Mouse (Mus musculus): ENCODE results near the gene Omt2a.

Omt2a gene

GRCm38 (mm10) chr9:78314696-78315095, at the start of gene Omt2a:
Omt2a (minus strand) TSS chr9:78314796.
- ChIA-PET POLR2A (no interaction called here), CTCF (no interaction called here)

GRCm38 (mm10) chr9:78363374-78363773, 48.8 kb upstream of the Omt2a start:
- CTCF ChIA-PET = interaction anchor here in 3 of 4 experiments (0.6 to 1.7 kb wide), 6 partner anchors 12 to 250 kb away, joined by 3 to 8 read pairs (median 3); no protein-coding TSS in a partner anchor
- POLR2A ChIA-PET = interaction anchor here (0.6 to 15.5 kb wide), 24 partner anchors 10 to 605 kb away, joined by 3 to 455 read pairs (median 4); partner anchors contain the start of genes Ooep (in 2 of the 4) and Ddx43 (in 1 of the 4)

GRCm38 (mm10) chr9:78360484-78360872, 45.9 kb upstream of the Omt2a start:
- CTCF ChIA-PET = interaction anchor here in 3 of 4 experiments (0.5 to 2.1 kb wide), 9 partner anchors 9 to 70 kb away, joined by 3 to 13 read pairs (median 4); no protein-coding TSS in a partner anchor
- POLR2A ChIA-PET = interaction anchor here (0.6 to 15.5 kb wide), 31 partner anchors 8 to 601 kb away, joined by 3 to 455 read pairs (median 7); partner anchors contain the start of genes Dppa5a (in 4 of the 4), Ooep (in 3 of the 4), Cgas (in 1 of the 4) and Mto1 (in 1 of the 4)

- POLR2A ChIA-PET = interaction anchor here (0.6 to 15.5 kb wide), 45 partner anchors 8 to 600 kb away, joined by 3 to 455 read pairs (median 5); partner anchors contain the start of genes Dppa5a (in 4 of the 4), Ooep (in 3 of the 4), Ddx43 (in 2 of the 4) and Cgas (in 1 of the 4)
- CTCF ChIA-PET = interaction anchor here (0.5 to 2.3 kb wide), 17 partner anchors 8 to 251 kb away, joined by 3 to 17 read pairs (median 3); partner anchors contain the start of genes Dppa5a (in 1 of the 4) and Fbxo9 (in 1 of the 4)
Measured at GRCm38 (mm10) chr9:78359750-78360483, 45.3 kb upstream of the Omt2a start.

- CTCF ChIA-PET = interaction anchor here (0.5 to 2.6 kb wide), 31 partner anchors 10 to 245 kb away, joined by 3 to 29 read pairs (median 3); partner anchors contain the start of genes Ddx43 (in 2 of the 4), Dppa5a (in 1 of the 4), Mto1 (in 1 of the 4) and Ooep (in 1 of the 4)
- POLR2A ChIA-PET = interaction anchor here (0.6 to 15.5 kb wide), 34 partner anchors 8 to 181 kb away, joined by 3 to 455 read pairs (median 4); partner anchors contain the start of genes Ddx43 (in 3 of the 4), Dppa5a (in 3 of the 4) and Ooep (in 3 of the 4)
Measured at GRCm38 (mm10) chr9:78358053-78358452, 43.5 kb upstream of the Omt2a start.

GRCm38 (mm10) chr9:78355611-78356010, 41.0 kb upstream of the Omt2a start, which contains the start of gene Gsta2:
Gsta2 (minus strand) TSS chr9:78355788.
- CTCF ChIA-PET = interaction anchor here in 1 of 4 experiments (1.1 kb wide), 1 partner anchor 30 kb away, joined by 3 read pairs; no protein-coding TSS in a partner anchor
- POLR2A ChIA-PET = interaction anchor here in 3 of 4 experiments (0.7 to 15.5 kb wide), 9 partner anchors 10 to 164 kb away, joined by 3 to 455 read pairs (median 4); partner anchors contain the start of genes Ooep (in 2 of the 3) and Dppa5a (in 1 of the 3)

- CTCF ChIA-PET = no interaction called here
- POLR2A ChIA-PET = interaction anchor here in 2 of 4 experiments (0.7 to 15.5 kb wide), 7 partner anchors 11 to 163 kb away, joined by 3 to 455 read pairs (median 4); partner anchors contain the start of genes Dppa5a (in 1 of the 2) and Ooep (in 1 of the 2)
Measured at GRCm38 (mm10) chr9:78354665-78355578, 40.3 kb upstream of the Omt2a start.

- ChIA-PET CTCF (interaction anchor here (0.5 to 1.3 kb wide), 4 partner anchors 9 to 35 kb away, joined by 3 to 5 read pairs (median 4); no protein-coding TSS in a partner anchor), POLR2A (interaction anchor here in 3 of 4 experiments (0.6 to 15.5 kb wide), 11 partner anchors 9 to 131 kb away, joined by 3 to 455 read pairs (median 4); partner anchors contain the start of genes Dppa5a (in 2 of the 3) and Ooep (in 1 of the 3))
Measured at GRCm38 (mm10) chr9:78351504-78352220, 37.1 kb upstream of the Omt2a start.

GRCm38 (mm10) chr9:78350007-78350406, 35.4 kb upstream of the Omt2a start:
- ChIA-PET POLR2A (interaction anchor here (0.5 to 15.5 kb wide), 12 partner anchors 11 to 777 kb away, joined by 3 to 455 read pairs (median 7); partner anchors contain the start of genes Dppa5a (in 1 of the 4) and Ooep (in 1 of the 4)), CTCF (interaction anchor here in 1 of 4 experiments (1.3 kb wide), 1 partner anchor 19 kb away, joined by 6 read pairs; no protein-coding TSS in a partner anchor)

- ChIA-PET CTCF (interaction anchor here in 2 of 4 experiments (1.3 kb wide), 2 partner anchors 11 to 18 kb away, joined by 3 to 6 read pairs; no protein-coding TSS in a partner anchor), POLR2A (interaction anchor here in 3 of 4 experiments (0.6 to 2.5 kb wide), 10 partner anchors 9 to 132 kb away, joined by 3 to 7 read pairs (median 4); partner anchors contain the start of gene Dppa5a (in 2 of the 3))
Measured at GRCm38 (mm10) chr9:78349141-78349540, 34.5 kb upstream of the Omt2a start.

- CTCF ChIA-PET = interaction anchor here in 1 of 4 experiments (1.3 kb wide), 1 partner anchor 10 kb away, joined by 3 read pairs; no protein-coding TSS in a partner anchor
- POLR2A ChIA-PET = interaction anchor here in 3 of 4 experiments (0.6 to 2.5 kb wide), 12 partner anchors 9 to 133 kb away, joined by 3 to 7 read pairs (median 4); partner anchors contain the start of gene Dppa5a (in 2 of the 3)
Measured at GRCm38 (mm10) chr9:78348206-78349004, 33.8 kb upstream of the Omt2a start.

- CTCF ChIA-PET = no interaction called here
Measured at GRCm38 (mm10) chr9:78347004-78347403, 32.4 kb upstream of the Omt2a start.

GRCm38 (mm10) chr9:78345235-78345634, 30.6 kb upstream of the Omt2a start:
- CTCF ChIA-PET = interaction anchor here in 2 of 4 experiments (0.6 to 0.9 kb wide), 2 partner anchors 51 to 601 kb away, joined by 4 to 6 read pairs; no protein-coding TSS in a partner anchor
- POLR2A ChIA-PET = interaction anchor here in 3 of 4 experiments (0.7 to 1.6 kb wide), 4 partner anchors 12 to 84 kb away, joined by 4 to 7 read pairs (median 4); no protein-coding TSS in a partner anchor

More at GRCm38 (mm10) chr9:78347004-78347403, 32.4 kb upstream of the Omt2a start:
- POLR2A ChIA-PET = no interaction called here

GRCm38 (mm10) chr9:78343055-78343454, 28.5 kb upstream of the Omt2a start:
- POLR2A ChIA-PET = interaction anchor here in 2 of 4 experiments (1.0 to 1.7 kb wide), 7 partner anchors 17 to 152 kb away, joined by 3 to 5 read pairs (median 3); no protein-coding TSS in a partner anchor

GRCm38 (mm10) chr9:78342494-78342893, 27.9 kb upstream of the Omt2a start:
- CTCF ChIA-PET = interaction anchor here in 2 of 4 experiments (0.6 to 1.2 kb wide), 3 partner anchors 16 to 47 kb away, joined by 3 to 5 read pairs (median 3); no protein-coding TSS in a partner anchor
- POLR2A ChIA-PET = interaction anchor here in 2 of 4 experiments (0.9 to 1.7 kb wide), 7 partner anchors 14 to 151 kb away, joined by 3 to 5 read pairs (median 3); no protein-coding TSS in a partner anchor

More at GRCm38 (mm10) chr9:78343055-78343454, 28.5 kb upstream of the Omt2a start:
- CTCF ChIA-PET = interaction anchor here in 2 of 4 experiments (0.6 to 1.2 kb wide), 2 partner anchors 42 to 47 kb away, joined by 3 to 5 read pairs; no protein-coding TSS in a partner anchor
